Mouse (Mus musculus): ENCODE results near the gene Nhlh1. TPM values are rescaled to one million over a fixed set of nuclear protein-coding genes. Genes with fewer than 3 reads are reported as not detected.

Nhlh1 gene
- total and polyA plus RNA-seq, 2 experiments from 2014 or later: 2.4 to 17.3 TPM

DNA sequence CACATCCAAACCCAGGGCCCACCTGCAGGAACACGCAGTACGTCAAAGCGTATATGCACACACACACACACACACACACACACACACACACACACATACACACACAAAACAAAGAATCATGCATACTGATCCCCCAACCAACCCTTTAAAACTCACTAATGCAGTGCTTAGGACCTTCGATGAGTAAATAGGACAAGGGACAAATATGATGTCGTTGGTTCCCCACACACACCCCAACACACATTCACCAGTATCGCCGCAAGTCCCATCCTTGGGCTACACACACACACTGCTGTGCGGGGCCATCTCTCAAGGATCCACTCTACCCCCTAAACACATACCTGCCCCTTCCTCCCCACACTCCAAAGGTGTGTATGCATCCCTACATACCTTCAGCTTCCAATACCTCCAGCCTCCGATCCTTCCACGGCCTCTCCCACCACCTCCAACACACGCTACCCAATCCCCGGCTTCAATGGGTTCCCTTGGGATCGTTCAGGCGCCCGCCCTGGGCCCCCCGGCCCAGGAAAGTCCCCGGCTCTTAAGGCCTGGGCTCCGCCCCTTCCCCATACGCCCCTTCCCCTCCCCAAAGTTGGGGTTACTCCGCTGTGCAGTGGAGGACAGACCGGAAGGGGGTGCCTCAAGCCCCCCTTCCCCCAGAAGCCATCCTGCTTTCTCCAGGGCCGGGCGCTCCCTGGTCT is 31.0 kb downstream of the Nhlh1 start:
- Histone ChIP-seq H3K4me2 (ENCODE audit: low read depth, low read length) (peak overlapping the region; percentile 77), H3K36me3 (ENCODE audit: insufficient read depth, low read length) (no peaks in the 10 kb centered on the region), H3K27me3 (ENCODE audit: insufficient read depth, low read length) (no peaks in the 10 kb centered on the region), H3K4me3 (ENCODE audit: low read length) (peak overlapping the region; percentile 76), H3K9ac (replicated peaks; ENCODE audit: low read length) (peak overlapping the region; percentile 80), H3K9me3 (ENCODE audit: low read length) (no peaks in the 10 kb centered on the region), H3K27ac (peak overlapping the region; percentile 92), H3K4me1 (ENCODE audit: insufficient read depth, low read length) (peaks cover 26% of the 10 kb centered on the region)
- peak; percentile 85 for DNase-seq (ENCODE audit: low spot score)
- no peak for TF ChIP-seq CTCF (IDR thresholded peaks at IDR 0.05; ENCODE audit: low read depth)
- ATAC-seq: peak; percentile 82
- WGBS: 1% methylated on average over 23 of the region's 23 CpGs

DNA sequence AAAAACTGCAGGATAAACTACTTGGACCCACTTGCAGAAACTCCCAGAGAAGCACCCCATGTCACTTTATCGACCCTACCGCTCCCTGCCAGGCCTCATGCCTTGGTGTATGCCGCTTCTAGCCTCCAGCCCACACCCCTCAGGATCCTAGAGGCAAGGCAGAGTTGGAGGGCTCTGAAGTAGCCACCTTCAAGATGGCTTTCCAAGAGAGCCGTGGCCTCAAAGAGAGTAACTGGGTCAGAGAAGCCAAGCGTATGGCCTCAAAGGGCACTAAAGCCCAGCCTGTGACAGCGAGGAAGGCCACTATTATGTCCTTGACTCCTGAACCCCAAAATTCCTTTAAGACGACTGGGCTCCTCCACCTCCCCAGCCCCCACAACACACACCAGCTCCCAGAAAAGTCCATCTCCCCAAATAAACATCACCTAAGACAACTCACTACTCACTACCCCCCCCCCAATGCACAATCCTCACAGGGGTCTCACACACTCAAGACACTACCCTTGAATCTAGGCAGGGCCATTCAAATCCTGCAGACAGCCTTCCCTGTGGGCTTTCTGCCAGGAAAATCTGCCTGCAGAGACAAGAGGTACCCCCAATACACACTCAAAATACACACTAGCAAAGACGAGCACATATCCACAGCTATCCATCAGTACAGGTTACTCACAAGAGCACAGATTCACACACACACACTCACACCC is 32.0 kb downstream of the Nhlh1 start:
- peak overlapping the region; percentile 80 for H3K9ac ChIP-seq (replicated peaks; ENCODE audit: low read length)
- peak overlapping the region; percentile 77 for H3K4me2 ChIP-seq (ENCODE audit: low read depth, low read length)
- peaks cover 30% of the 10 kb centered on the region for H3K4me1 ChIP-seq (ENCODE audit: insufficient read depth, low read length)
- peak overlapping the region; percentile 92; the same call in 1 of the 2 replicates for H3K27ac ChIP-seq
- no peaks in the 10 kb centered on the region for H3K36me3 ChIP-seq (ENCODE audit: insufficient read depth, low read length)
- ATAC-seq (no peak; the same call in 1 of the 2 replicates), DNase-seq (ENCODE audit: low spot score) (no peak)
- no peaks in the 10 kb centered on the region for H3K9me3 ChIP-seq (ENCODE audit: low read length)
- TF ChIP-seq CTCF (IDR thresholded peaks at IDR 0.05; ENCODE audit: low read depth): no peak
- peak overlapping the region; percentile 76 for H3K4me3 ChIP-seq (ENCODE audit: low read length)
- H3K27me3 ChIP-seq (ENCODE audit: insufficient read depth, low read length): no peaks in the 10 kb centered on the region
- 5% methylated on average over 8 of the region's 8 CpGs for WGBS

DNA sequence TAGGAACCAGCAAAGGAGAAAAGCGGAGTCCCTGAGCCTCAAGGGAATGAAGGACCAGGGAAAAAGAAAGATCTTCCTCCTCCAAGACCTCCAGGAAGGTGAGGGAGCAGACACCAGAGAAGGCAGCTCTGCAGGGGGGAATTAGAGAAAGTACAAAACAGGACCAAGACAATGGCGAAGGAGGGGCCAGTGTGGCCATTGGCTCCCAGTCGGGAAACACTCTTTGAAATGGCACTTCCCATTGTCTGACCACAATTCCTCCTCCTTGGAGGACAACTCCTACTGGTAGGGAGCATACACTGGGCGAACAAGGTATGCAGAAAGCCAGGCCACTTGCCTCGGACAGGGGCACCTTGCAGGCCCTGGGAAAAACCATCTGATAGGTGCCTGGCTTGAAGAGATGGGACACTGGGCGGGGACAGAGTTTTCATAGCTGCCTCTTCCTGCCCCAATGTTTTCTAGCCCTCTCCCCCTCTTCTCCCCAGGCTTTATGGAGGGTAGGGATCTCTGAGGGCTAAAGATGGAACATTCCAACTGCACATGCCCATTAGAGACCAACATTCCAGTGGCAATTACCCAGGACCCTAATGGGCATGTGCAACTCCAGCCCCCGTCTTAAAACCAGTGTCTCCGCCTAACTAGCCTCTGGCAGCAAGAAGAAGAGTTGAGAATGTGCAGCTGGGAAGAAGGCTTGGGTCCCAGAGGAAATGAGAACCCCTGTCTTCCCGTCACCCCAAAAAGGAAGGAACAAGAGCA is 33.1 kb downstream of the Nhlh1 start:
- peak overlapping the region; percentile 80 for H3K9ac ChIP-seq (replicated peaks; ENCODE audit: low read length)
- H3K27me3 ChIP-seq (ENCODE audit: insufficient read depth, low read length): no peaks in the 10 kb centered on the region
- peak overlapping the region; percentile 76 for H3K4me3 ChIP-seq (ENCODE audit: low read length)
- DNase-seq (ENCODE audit: low spot score) (no peak), ATAC-seq (no peak)
- no peak for TF ChIP-seq CTCF (IDR thresholded peaks at IDR 0.05; ENCODE audit: low read depth)
- peaks cover 30% of the 10 kb centered on the region for H3K4me1 ChIP-seq (ENCODE audit: insufficient read depth, low read length)
- peak overlapping the region; percentile 77 for H3K4me2 ChIP-seq (ENCODE audit: low read depth, low read length)
- 18% methylated on average over 9 of the region's 9 CpGs for WGBS
- peak overlapping the region; percentile 27; the same call in 1 of the 2 replicates for H3K27ac ChIP-seq
- no peaks in the 10 kb centered on the region for H3K9me3 ChIP-seq (ENCODE audit: low read length)
- H3K36me3 ChIP-seq (ENCODE audit: insufficient read depth, low read length): no peaks in the 10 kb centered on the region

DNA sequence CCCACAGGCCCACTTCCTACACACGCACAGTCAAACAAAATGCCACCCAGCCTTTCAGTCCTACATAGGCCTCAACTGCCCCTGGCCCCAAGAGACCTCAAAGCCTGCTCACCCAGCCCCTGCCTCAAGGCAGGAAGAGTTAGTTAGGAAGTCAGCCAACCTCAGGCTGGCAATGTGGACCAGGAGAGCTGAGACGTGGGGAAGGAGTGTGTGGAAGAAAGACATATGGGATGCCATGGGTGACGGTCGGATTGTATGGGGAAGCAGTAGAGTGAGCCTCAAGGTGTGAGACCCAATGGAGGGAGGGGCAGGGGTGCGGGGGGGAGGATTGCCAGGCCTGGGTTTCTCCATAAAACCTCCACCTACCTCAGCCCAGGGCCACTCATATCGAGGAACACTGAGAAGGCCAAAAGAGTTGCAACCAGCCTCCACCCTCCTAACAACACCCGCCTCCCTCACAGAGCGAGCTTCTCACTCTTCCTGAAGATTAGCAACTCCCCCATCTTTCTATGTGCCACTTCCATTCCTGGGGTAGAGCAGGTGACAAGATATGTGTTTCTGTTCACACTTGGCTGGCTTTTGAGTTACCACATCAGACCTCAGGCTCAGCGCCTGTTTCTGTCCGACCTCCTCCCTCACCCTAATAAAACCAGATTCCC is 37.4 kb downstream of the Nhlh1 start:
- no peak for TF ChIP-seq CTCF (IDR thresholded peaks at IDR 0.05; ENCODE audit: low read depth)
- Histone ChIP-seq H3K9me3 (ENCODE audit: low read length) (no peaks in the 10 kb centered on the region), H3K4me2 (ENCODE audit: low read depth, low read length) (no peak overlapping the region), H3K27ac (no peak overlapping the region), H3K4me3 (ENCODE audit: low read length) (no peak overlapping the region), H3K9ac (replicated peaks; ENCODE audit: low read length) (no peak overlapping the region), H3K36me3 (ENCODE audit: insufficient read depth, low read length) (no peaks in the 10 kb centered on the region), H3K27me3 (ENCODE audit: insufficient read depth, low read length) (no peaks in the 10 kb centered on the region), H3K4me1 (ENCODE audit: insufficient read depth, low read length) (peaks cover 57% of the 10 kb centered on the region)
- 48% methylated on average over 10 of the region's 10 CpGs for WGBS
- ATAC-seq (no peak), DNase-seq (ENCODE audit: low spot score) (no peak)

DNA sequence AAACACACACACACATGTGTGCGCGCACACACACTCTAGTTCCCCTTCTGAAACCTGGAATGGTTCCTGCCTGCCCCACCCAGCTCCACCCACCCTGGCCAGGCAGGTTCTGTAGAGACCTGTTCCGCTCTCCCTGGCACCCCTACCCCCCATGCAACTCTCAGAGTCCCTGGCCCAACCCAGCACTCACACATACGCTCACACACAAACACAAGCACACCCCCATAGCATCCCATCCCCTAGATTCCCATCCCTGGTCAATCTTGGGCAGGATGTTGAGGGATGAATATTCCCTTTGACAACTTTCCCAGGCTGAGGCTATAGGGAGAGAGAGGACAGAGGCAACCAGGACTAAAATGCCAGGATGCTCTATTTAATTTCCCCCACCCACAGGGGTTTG is 38.0 kb downstream of the Nhlh1 start:
- peaks cover 51% of the 10 kb centered on the region for H3K4me1 ChIP-seq (ENCODE audit: insufficient read depth, low read length)
- no peak overlapping the region for H3K4me3 ChIP-seq (ENCODE audit: low read length)
- no peak for TF ChIP-seq CTCF (IDR thresholded peaks at IDR 0.05; ENCODE audit: low read depth)
- H3K9me3 ChIP-seq (ENCODE audit: low read length): no peaks in the 10 kb centered on the region
- H3K27ac ChIP-seq: no peak overlapping the region
- 88% methylated on average over 4 of the region's 4 CpGs for WGBS
- ATAC-seq (no peak), DNase-seq (ENCODE audit: low spot score) (no peak)
- no peak overlapping the region for H3K9ac ChIP-seq (replicated peaks; ENCODE audit: low read length)
- H3K36me3 ChIP-seq (ENCODE audit: insufficient read depth, low read length): no peaks in the 10 kb centered on the region
- no peaks in the 10 kb centered on the region for H3K27me3 ChIP-seq (ENCODE audit: insufficient read depth, low read length)
- no peak overlapping the region for H3K4me2 ChIP-seq (ENCODE audit: low read depth, low read length)

All from hindbrain, postnatal 0 days (tissue).